Mouse (Mus musculus) adrenal gland, postnatal 14 days (tissue): ENCODE data around the gene Lhfpl2. TPM values are rescaled to one million over a fixed set of nuclear protein-coding genes. Genes with fewer than 3 reads are reported as not detected.
A peak's percentile ranks its signal among the peaks of the same experiment; 100 is the strongest.

ENCODE experiments used
- DNase-seq: peaks from one replicate; pipeline ENCODE4 v3.0.0; 2021; ENCODE audit warnings: mixed read lengths
- total RNA-seq: library from RNA; stranded (reverse); gene quantifications from 2 replicates; pipeline ENCODE4 v1.2.3, GENCODE M21; 2021

Lhfpl2 gene
- total RNA-seq, 1 experiment from 2014 or later, result 35.4 TPM

- DNase-seq, result no peak
Measured at GRCm38 (mm10) chr13:94097667-94098066, 40.1 kb downstream of the Lhfpl2 start.

- DNase-seq, result peak; percentile 26
Measured at GRCm38 (mm10) chr13:94098369-94099084, 40.9 kb downstream of the Lhfpl2 start.

- no peak for DNase-seq
Measured at GRCm38 (mm10) chr13:94099087-94099486, 41.5 kb downstream of the Lhfpl2 start.

GRCm38 (mm10) chr13:94100361-94100760, 42.8 kb downstream of the Lhfpl2 start:
- DNase-seq, result no peak

GRCm38 (mm10) chr13:94101020-94101571, 43.5 kb downstream of the Lhfpl2 start:
- DNase-seq, result no peak

- DNase-seq, result no peak
Measured at GRCm38 (mm10) chr13:94104866-94105475, 47.4 kb downstream of the Lhfpl2 start.

GRCm38 (mm10) chr13:94106431-94106830, 48.8 kb downstream of the Lhfpl2 start:
- DNase-seq, result peak; percentile 42

- DNase-seq, result no peak
Measured at GRCm38 (mm10) chr13:94106983-94107382, 49.4 kb downstream of the Lhfpl2 start.

GRCm38 (mm10) chr13:94110556-94110955, 53.0 kb downstream of the Lhfpl2 start:
- DNase-seq, result no peak

GRCm38 (mm10) chr13:94115476-94115875, 57.9 kb downstream of the Lhfpl2 start:
- DNase-seq, result peak; percentile 84

GRCm38 (mm10) chr13:94116705-94117410, 59.3 kb downstream of the Lhfpl2 start:
- DNase-seq, result peak; percentile 56

- DNase-seq, result no peak
Measured at GRCm38 (mm10) chr13:94117522-94117921, 59.9 kb downstream of the Lhfpl2 start.

- no peak for DNase-seq
Measured at GRCm38 (mm10) chr13:94118091-94118490, 60.5 kb downstream of the Lhfpl2 start.

- peak; percentile 0 for DNase-seq
Measured at GRCm38 (mm10) chr13:94119309-94119708, 61.7 kb downstream of the Lhfpl2 start.

- no peak for DNase-seq
Measured at GRCm38 (mm10) chr13:94122703-94123592, 65.4 kb downstream of the Lhfpl2 start.

GRCm38 (mm10) chr13:94130394-94130793, 72.8 kb downstream of the Lhfpl2 start:
- DNase-seq, result peak; percentile 12

GRCm38 (mm10) chr13:94131135-94131534, 73.5 kb downstream of the Lhfpl2 start:
- peak; percentile 1 for DNase-seq

- peak; percentile 69 for DNase-seq
Measured at GRCm38 (mm10) chr13:94132187-94132995, 74.8 kb downstream of the Lhfpl2 start.

GRCm38 (mm10) chr13:94134646-94135045, 77.0 kb downstream of the Lhfpl2 start:
- DNase-seq, result no peak

GRCm38 (mm10) chr13:94135180-94135579, 77.6 kb downstream of the Lhfpl2 start:
- no peak for DNase-seq
